Mouse (Mus musculus) embryonic facial prominence, embryonic 10.5 days (tissue): ENCODE results near the gene Ncln. TPM values are rescaled to one million over a fixed set of nuclear protein-coding genes. Genes with fewer than 3 reads are reported as not detected.

Source experiments
- DNase-seq: peaks from one replicate; pipeline ENCODE4 v3.0.0-alpha.2; 2017; ENCODE audit warnings: low spot score
- H3K27ac ChIP-seq: fragments of 300-500 bp; sonication (generic); replicated peaks from 2 replicates; pipeline ENCODE4 v1.5.1; 2016; ENCODE audit warnings: mild to moderate bottlenecking
- H3K27me3 ChIP-seq: fragments of 300-500 bp; sonication (generic); replicated peaks from 2 replicates; pipeline ENCODE4 v1.6.1; 2016; ENCODE audit warnings: low read depth, mild to moderate bottlenecking; ENCODE audit not compliant: poor library complexity, severe bottlenecking
- H3K36me3 ChIP-seq: fragments of 300-500 bp; sonication (generic); replicated peaks from 2 replicates; pipeline ENCODE4 v1.6.1; 2016; ENCODE audit warnings: mild to moderate bottlenecking, moderate library complexity
- H3K4me1 ChIP-seq: fragments of 300-500 bp; sonication (generic); 2 replicates; pipeline ENCODE4 v1.6.1; 2016
- H3K4me3 ChIP-seq: fragments of 300-500 bp; sonication (generic); 2 replicates; pipeline ENCODE4 v1.5.1; 2016; ENCODE audit warnings: mild to moderate bottlenecking, moderate library complexity
- H3K9me3 ChIP-seq: fragments of 300-500 bp; sonication (generic); 2 replicates; pipeline ENCODE4 v1.6.1; 2016; ENCODE audit warnings: mild to moderate bottlenecking
- WGBS: fragments of 180-500 bp; shearing (Covaris S2); methylation state at CpG from one replicate; pipeline ENCODE4 v1.1.7; 2016; 5-methylcytosine and 5-hydroxymethylcytosine counted together
- polyA plus RNA-seq: library from polyadenylated mRNA; unstranded; fragments of >200 nt; fragmentation: Nextera tagmentation; extraction: Ambion mirVana; gene quantifications from 2 replicates; pipeline ENCODE4 v1.2.1, GENCODE M21; 2016

Ncln gene
- polyA plus RNA-seq, 1 experiment from 2014 or later = 85.2 TPM

- DNase-seq = no peak
- peaks cover 33% of the 10 kb centered on the region for H3K27me3 ChIP-seq
- peaks cover 12% of the 10 kb centered on the region for H3K4me1 ChIP-seq
- H3K9me3 ChIP-seq = no peaks in the 10 kb centered on the region
- 71% methylated on average over 13 of the region's 13 CpGs for WGBS
- H3K27ac ChIP-seq = no peak overlapping the region
- H3K36me3 ChIP-seq = no peaks in the 10 kb centered on the region
- no peak overlapping the region for H3K4me3 ChIP-seq
These were observed 11.7 kb upstream of the Ncln start for GRCm38 (mm10) chr10:81507691-81508489.

- no peak overlapping the region for H3K4me3 ChIP-seq
- H3K27ac ChIP-seq = no peak overlapping the region
- no peak for DNase-seq
- peaks cover 27% of the 10 kb centered on the region for H3K27me3 ChIP-seq
- no peaks in the 10 kb centered on the region for H3K9me3 ChIP-seq
- 39% methylated on average over 6 of the region's 6 CpGs for WGBS
- peaks cover 12% of the 10 kb centered on the region for H3K4me1 ChIP-seq
- H3K36me3 ChIP-seq = no peaks in the 10 kb centered on the region
These were observed 10.9 kb upstream of the Ncln start for GRCm38 (mm10) chr10:81507095-81507494.

- H3K27me3 ChIP-seq = peaks cover 16% of the 10 kb centered on the region
- H3K36me3 ChIP-seq = no peaks in the 10 kb centered on the region
- H3K4me1 ChIP-seq = peaks cover 8% of the 10 kb centered on the region
- WGBS = 80% methylated on average over 15 of the region's 15 CpGs
- no peak overlapping the region for H3K4me3 ChIP-seq
- no peak overlapping the region for H3K27ac ChIP-seq
- no peak for DNase-seq
- no peaks in the 10 kb centered on the region for H3K9me3 ChIP-seq
These were observed 8.9 kb upstream of the Ncln start for GRCm38 (mm10) chr10:81505016-81505664.

GRCm38 (mm10) chr10:81502658-81503057 lies 6.5 kb upstream of the Ncln start:
- H3K9me3 ChIP-seq = no peaks in the 10 kb centered on the region
- H3K4me1 ChIP-seq = peaks cover 14% of the 10 kb centered on the region
- 9% methylated on average over 36 of the region's 36 CpGs for WGBS
- H3K4me3 ChIP-seq = peak overlapping the region; percentile 52
- peaks cover 12% of the 10 kb centered on the region for H3K27me3 ChIP-seq
- peak; percentile 89 for DNase-seq
- H3K27ac ChIP-seq = no peak overlapping the region; the same call in 1 of the 2 replicates
- H3K36me3 ChIP-seq = no peaks in the 10 kb centered on the region

GRCm38 (mm10) chr10:81501863-81502262 lies 5.7 kb upstream of the Ncln start:
- H3K4me1 ChIP-seq = peaks cover 19% of the 10 kb centered on the region
- no peak for DNase-seq
- H3K27me3 ChIP-seq = peaks cover 12% of the 10 kb centered on the region
- H3K9me3 ChIP-seq = no peaks in the 10 kb centered on the region
- no peak overlapping the region for H3K4me3 ChIP-seq
- no peaks in the 10 kb centered on the region for H3K36me3 ChIP-seq
- 83% methylated on average over 5 of the region's 5 CpGs for WGBS
- H3K27ac ChIP-seq = no peak overlapping the region

- Histone ChIP-seq H3K27me3 (peaks cover 12% of the 10 kb centered on the region), H3K4me3 (no peak within 1 kb of the TSS), H3K36me3 (no peaks in the 10 kb centered on the region), H3K9me3 (no peaks in the 10 kb centered on the region), H3K4me1 (peaks cover 25% of the 10 kb centered on the region), H3K27ac (no peak within 1 kb of the TSS)
- WGBS = 84% methylated on average over 3 of the region's 3 CpGs
- DNase-seq = no peak
These were observed 3.8 kb upstream of the Ncln start, which contains the start of gene S1pr4 for GRCm38 (mm10) chr10:81500032-81500431. S1pr4 (minus strand) TSS chr10:81500132.

GRCm38 (mm10) chr10:81499250-81499901 lies 3.2 kb upstream of the Ncln start:
- H3K4me3 ChIP-seq = no peak overlapping the region
- peaks cover 31% of the 10 kb centered on the region for H3K4me1 ChIP-seq
- DNase-seq = no peak
- H3K36me3 ChIP-seq = peaks cover under 1% of the 10 kb centered on the region; the same call in 1 of the 2 replicates
- H3K27me3 ChIP-seq = peaks cover 12% of the 10 kb centered on the region
- H3K9me3 ChIP-seq = no peaks in the 10 kb centered on the region
- no peak overlapping the region for H3K27ac ChIP-seq
- 78% methylated on average over 23 of the region's 23 CpGs for WGBS

GRCm38 (mm10) chr10:81498316-81499249 lies 2.4 kb upstream of the Ncln start:
- Histone ChIP-seq H3K4me3 (peak overlapping the region; percentile 14), H3K27me3 (peaks cover 9% of the 10 kb centered on the region), H3K27ac (no peak overlapping the region; the same call in 1 of the 2 replicates)

GRCm38 (mm10) chr10:81497401-81498270 lies 1.4 kb upstream of the Ncln start:
- Histone ChIP-seq H3K4me3 (peak overlapping the region; percentile 93), H3K27ac (peak overlapping the region; percentile 86; the same call in 1 of the 2 replicates), H3K4me1 (peaks cover 42% of the 10 kb centered on the region), H3K27me3 (no peaks in the 10 kb centered on the region), H3K36me3 (peaks cover 18% of the 10 kb centered on the region), H3K9me3 (no peaks in the 10 kb centered on the region)
- WGBS = 88% methylated on average over 17 of the region's 17 CpGs
- DNase-seq = no peak

More at GRCm38 (mm10) chr10:81498316-81499249, 2.4 kb upstream of the Ncln start:
- DNase-seq = no peak
- Histone ChIP-seq H3K36me3 (peaks cover 9% of the 10 kb centered on the region), H3K4me1 (peaks cover 39% of the 10 kb centered on the region), H3K9me3 (no peaks in the 10 kb centered on the region)
- WGBS = 86% methylated on average over 38 of the region's 38 CpGs

GRCm38 (mm10) chr10:81496969-81497368 lies 777 bp upstream of the Ncln start:
- Histone ChIP-seq H3K27ac (peak overlapping the region; percentile 86), H3K36me3 (peaks cover 25% of the 10 kb centered on the region), H3K27me3 (no peaks in the 10 kb centered on the region), H3K9me3 (no peaks in the 10 kb centered on the region), H3K4me1 (peaks cover 42% of the 10 kb centered on the region), H3K4me3 (peak overlapping the region; percentile 93)
- no peak for DNase-seq
- 48% methylated on average over 4 of the region's 4 CpGs for WGBS

GRCm38 (mm10) chr10:81495616-81496263 lies 452 bp downstream of the Ncln start:
- WGBS = 2% methylated on average over 41 of the region's 41 CpGs
- peaks cover 42% of the 10 kb centered on the region for H3K4me1 ChIP-seq
- DNase-seq = no peak
- peak overlapping the region; percentile 93 for H3K4me3 ChIP-seq
- H3K27ac ChIP-seq = peak overlapping the region; percentile 86
- H3K36me3 ChIP-seq = peaks cover 37% of the 10 kb centered on the region
- no peaks in the 10 kb centered on the region for H3K27me3 ChIP-seq
- H3K9me3 ChIP-seq = no peaks in the 10 kb centered on the region
